Mouse (Mus musculus): ENCODE measurements around the gene Alpk1. TPM values are rescaled to one million over a fixed set of nuclear protein-coding genes. Genes with fewer than 3 reads are reported as not detected.

The Alpk1 gene
- 0.37 and 0.74 TPM in 2 replicates for polyA plus RNA-seq (2014; fragmentation: Nextera tagmentation; extraction: Ambion mirVana)

GRCm38 (mm10) chr3:127780021-127780644 lies at the start of gene Alpk1:
Gene Alpk1 (minus strand): TSS chr3:127780527.
- peak within 1 kb of the TSS; percentile 30 for H3K4me3 ChIP-seq (ENCODE audit: low read depth, low read length)
- H3K4me1 ChIP-seq (ENCODE audit: control insufficient read depth, insufficient read depth, low read length): no peaks in the 10 kb centered on the region
- no peaks in the 10 kb centered on the region for H3K9me3 ChIP-seq (ENCODE audit: control insufficient read depth, low read length)
- H3K27ac ChIP-seq (replicated peaks; ENCODE audit: low read depth, low read length): no peak within 1 kb of the TSS
- peak; percentile 80 for ATAC-seq (ENCODE audit: insufficient number of reproducible peaks, low FRiP score, low TSS enrichment, low read depth)
- no peak within 1 kb of the TSS for H3K9ac ChIP-seq (ENCODE audit: low read length)
- WGBS: 2% methylated on average over 24 of the region's 24 CpGs
- peak; percentile 80 for DNase-seq (ENCODE audit: low spot score)
- no peaks in the 10 kb centered on the region for H3K27me3 ChIP-seq (ENCODE audit: control insufficient read depth, insufficient read depth, low read length)
- no peaks in the 10 kb centered on the region for H3K36me3 ChIP-seq (ENCODE audit: control insufficient read depth, insufficient read depth, low read length)
- H3K4me2 ChIP-seq (ENCODE audit: low read depth, severe bottlenecking): peak within 1 kb of the TSS; percentile 62

GRCm38 (mm10) chr3:127827123-127827522 lies 46.8 kb upstream of the Alpk1 start:
- ATAC-seq (ENCODE audit: insufficient number of reproducible peaks, low FRiP score, low TSS enrichment, low read depth): no peak
- 0 out of 2 replicates have a peak, but pooled peaks cover 3% of the 10 kb centered on the region for H3K4me1 ChIP-seq (ENCODE audit: control insufficient read depth, insufficient read depth, low read length)
- no peak overlapping the region for H3K9ac ChIP-seq (ENCODE audit: low read length)
- H3K9me3 ChIP-seq (ENCODE audit: control insufficient read depth, low read length): no peaks in the 10 kb centered on the region
- no peaks in the 10 kb centered on the region for H3K27me3 ChIP-seq (ENCODE audit: control insufficient read depth, insufficient read depth, low read length)
- no peak for DNase-seq (ENCODE audit: low spot score)
- WGBS: 66% methylated on average over 7 of the region's 7 CpGs
- H3K4me2 ChIP-seq (ENCODE audit: low read depth, severe bottlenecking): no peak overlapping the region
- 0 out of 2 replicates have a peak, but pooled peaks cover 2% of the 10 kb centered on the region for H3K36me3 ChIP-seq (ENCODE audit: control insufficient read depth, insufficient read depth, low read length)
- H3K4me3 ChIP-seq (ENCODE audit: low read depth, low read length): no peak overlapping the region
- H3K27ac ChIP-seq (replicated peaks; ENCODE audit: low read depth, low read length): no peak overlapping the region

- no peak for DNase-seq (ENCODE audit: low spot score)
- Histone ChIP-seq H3K4me1 (ENCODE audit: control insufficient read depth, insufficient read depth, low read length) (0 out of 2 replicates have a peak, but pooled peaks cover 3% of the 10 kb centered on the region), H3K27me3 (ENCODE audit: control insufficient read depth, insufficient read depth, low read length) (no peaks in the 10 kb centered on the region), H3K27ac (replicated peaks; ENCODE audit: low read depth, low read length) (no peak overlapping the region), H3K36me3 (ENCODE audit: control insufficient read depth, insufficient read depth, low read length) (0 out of 2 replicates have a peak, but pooled peaks cover 2% of the 10 kb centered on the region), H3K4me2 (ENCODE audit: low read depth, severe bottlenecking) (no peak overlapping the region), H3K9me3 (ENCODE audit: control insufficient read depth, low read length) (no peaks in the 10 kb centered on the region), H3K9ac (ENCODE audit: low read length) (no peak overlapping the region; the same call in 1 of the 2 replicates), H3K4me3 (ENCODE audit: low read depth, low read length) (no peak overlapping the region)
- no peak for ATAC-seq (ENCODE audit: insufficient number of reproducible peaks, low FRiP score, low TSS enrichment, low read depth)
- WGBS: 83% methylated on average over 7 of the region's 7 CpGs
Observed at GRCm38 (mm10) chr3:127826503-127826902, 46.2 kb upstream of the Alpk1 start.

GRCm38 (mm10) chr3:127823886-127824863 lies 43.8 kb upstream of the Alpk1 start:
- Histone ChIP-seq H3K4me3 (ENCODE audit: low read depth, low read length) (no peak overlapping the region), H3K9ac (ENCODE audit: low read length) (no peak overlapping the region), H3K9me3 (ENCODE audit: control insufficient read depth, low read length) (no peaks in the 10 kb centered on the region), H3K4me2 (ENCODE audit: low read depth, severe bottlenecking) (no peak overlapping the region), H3K4me1 (ENCODE audit: control insufficient read depth, insufficient read depth, low read length) (0 out of 2 replicates have a peak, but pooled peaks cover 3% of the 10 kb centered on the region), H3K27me3 (ENCODE audit: control insufficient read depth, insufficient read depth, low read length) (no peaks in the 10 kb centered on the region), H3K36me3 (ENCODE audit: control insufficient read depth, insufficient read depth, low read length) (peaks cover 4% of the 10 kb centered on the region; the same call in 1 of the 2 replicates), H3K27ac (replicated peaks; ENCODE audit: low read depth, low read length) (no peak overlapping the region)
- DNase-seq (ENCODE audit: low spot score) (no peak), ATAC-seq (ENCODE audit: insufficient number of reproducible peaks, low FRiP score, low TSS enrichment, low read depth) (0 out of 2 replicates have a peak, but pooled peaks have one; percentile 13)
- WGBS: 83% methylated on average over 17 of the region's 17 CpGs

GRCm38 (mm10) chr3:127821209-127821608 lies 40.9 kb upstream of the Alpk1 start:
- Histone ChIP-seq H3K4me2 (ENCODE audit: low read depth, severe bottlenecking) (no peak overlapping the region), H3K27ac (replicated peaks; ENCODE audit: low read depth, low read length) (no peak overlapping the region), H3K9me3 (ENCODE audit: control insufficient read depth, low read length) (no peaks in the 10 kb centered on the region), H3K27me3 (ENCODE audit: control insufficient read depth, insufficient read depth, low read length) (no peaks in the 10 kb centered on the region), H3K4me1 (ENCODE audit: control insufficient read depth, insufficient read depth, low read length) (peaks cover 12% of the 10 kb centered on the region; the same call in 1 of the 2 replicates), H3K36me3 (ENCODE audit: control insufficient read depth, insufficient read depth, low read length) (peaks cover 7% of the 10 kb centered on the region; the same call in 1 of the 2 replicates), H3K9ac (ENCODE audit: low read length) (no peak overlapping the region), H3K4me3 (ENCODE audit: low read depth, low read length) (no peak overlapping the region)
- 87% methylated on average over 5 of the region's 5 CpGs for WGBS
- DNase-seq (ENCODE audit: low spot score) (no peak), ATAC-seq (ENCODE audit: insufficient number of reproducible peaks, low FRiP score, low TSS enrichment, low read depth) (no peak)

- peaks cover 12% of the 10 kb centered on the region; the same call in 1 of the 2 replicates for H3K4me1 ChIP-seq (ENCODE audit: control insufficient read depth, insufficient read depth, low read length)
- H3K27ac ChIP-seq (replicated peaks; ENCODE audit: low read depth, low read length): no peak overlapping the region
- H3K9ac ChIP-seq (ENCODE audit: low read length): no peak overlapping the region
- H3K9me3 ChIP-seq (ENCODE audit: control insufficient read depth, low read length): no peaks in the 10 kb centered on the region
- H3K4me3 ChIP-seq (ENCODE audit: low read depth, low read length): no peak overlapping the region
- no peak overlapping the region for H3K4me2 ChIP-seq (ENCODE audit: low read depth, severe bottlenecking)
- no peak for ATAC-seq (ENCODE audit: insufficient number of reproducible peaks, low FRiP score, low TSS enrichment, low read depth)
- DNase-seq (ENCODE audit: low spot score): no peak
- 84% methylated on average over 1 of the region's 1 CpGs for WGBS
- H3K36me3 ChIP-seq (ENCODE audit: control insufficient read depth, insufficient read depth, low read length): peaks cover 7% of the 10 kb centered on the region; the same call in 1 of the 2 replicates
- no peaks in the 10 kb centered on the region for H3K27me3 ChIP-seq (ENCODE audit: control insufficient read depth, insufficient read depth, low read length)
Observed at GRCm38 (mm10) chr3:127820400-127820799, 40.1 kb upstream of the Alpk1 start.

- Histone ChIP-seq H3K4me3 (ENCODE audit: low read depth, low read length) (no peak overlapping the region), H3K4me2 (ENCODE audit: low read depth, severe bottlenecking) (no peak overlapping the region), H3K27ac (replicated peaks; ENCODE audit: low read depth, low read length) (no peak overlapping the region), H3K27me3 (ENCODE audit: control insufficient read depth, insufficient read depth, low read length) (no peaks in the 10 kb centered on the region), H3K9ac (ENCODE audit: low read length) (no peak overlapping the region), H3K36me3 (ENCODE audit: control insufficient read depth, insufficient read depth, low read length) (peaks cover 7% of the 10 kb centered on the region; the same call in 1 of the 2 replicates), H3K4me1 (ENCODE audit: control insufficient read depth, insufficient read depth, low read length) (peaks cover 9% of the 10 kb centered on the region; the same call in 1 of the 2 replicates), H3K9me3 (ENCODE audit: control insufficient read depth, low read length) (no peaks in the 10 kb centered on the region)
- ATAC-seq (ENCODE audit: insufficient number of reproducible peaks, low FRiP score, low TSS enrichment, low read depth): no peak
- WGBS: 74% methylated on average over 11 of the region's 11 CpGs
- DNase-seq (ENCODE audit: low spot score): no peak
Observed at GRCm38 (mm10) chr3:127818694-127819663, 38.7 kb upstream of the Alpk1 start.

Data from limb, embryonic 11.5 days (tissue).